Mouse (Mus musculus): ENCODE data around the gene Tex35. TPM values are rescaled to one million over a fixed set of nuclear protein-coding genes. Genes with fewer than 3 reads are reported as not detected.

The Tex35 gene
- polyA plus RNA-seq, 1 experiment, result not detected

DNA sequence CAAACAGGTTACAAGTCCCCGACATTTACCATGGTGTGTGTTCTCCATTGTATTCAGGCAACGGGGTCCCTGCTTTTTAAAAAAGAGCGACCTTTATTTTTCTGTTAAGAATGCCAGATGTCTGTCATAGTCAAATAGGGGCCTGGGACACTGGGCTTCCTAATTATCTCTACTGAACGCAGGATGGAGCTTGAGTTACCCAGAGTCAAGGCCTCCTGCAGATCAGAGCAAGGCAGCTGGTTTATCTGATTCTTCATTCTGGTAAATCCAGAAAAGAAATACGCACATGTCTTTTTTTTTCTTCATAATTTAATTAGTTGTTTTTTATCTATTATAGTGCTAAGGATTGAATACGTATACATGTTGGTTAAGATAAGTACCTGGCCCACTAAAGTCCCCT, 52.6 kb downstream of the Tex35 start:
- no peak overlapping the region for H3K9ac ChIP-seq (ENCODE audit: low read depth, poor library complexity, severe bottlenecking)
- H3K4me3 ChIP-seq (ENCODE audit: low read depth, low read length), result no peak overlapping the region
- H3K4me1 ChIP-seq (ENCODE audit: control insufficient read depth, insufficient read depth, low read length), result peaks cover 3% of the 10 kb centered on the region
- no peak for TF ChIP-seq EP300 (IDR thresholded peaks at IDR 0.05; ENCODE audit: insufficient read depth, low read depth, low read length)
- H3K9me3 ChIP-seq (replicated peaks; ENCODE audit: control insufficient read depth, insufficient read depth, low read length, poor library complexity, severe bottlenecking), result no peaks in the 10 kb centered on the region
- no peaks in the 10 kb centered on the region for H3K36me3 ChIP-seq (ENCODE audit: control insufficient read depth, insufficient read depth, low read length, poor library complexity, severe bottlenecking)
- H3K27me3 ChIP-seq (ENCODE audit: control insufficient read depth, insufficient read depth, low read length, poor library complexity, severe bottlenecking), result no peaks in the 10 kb centered on the region
- H3K27ac ChIP-seq (ENCODE audit: insufficient read depth, low read length), result no peak overlapping the region

DNA sequence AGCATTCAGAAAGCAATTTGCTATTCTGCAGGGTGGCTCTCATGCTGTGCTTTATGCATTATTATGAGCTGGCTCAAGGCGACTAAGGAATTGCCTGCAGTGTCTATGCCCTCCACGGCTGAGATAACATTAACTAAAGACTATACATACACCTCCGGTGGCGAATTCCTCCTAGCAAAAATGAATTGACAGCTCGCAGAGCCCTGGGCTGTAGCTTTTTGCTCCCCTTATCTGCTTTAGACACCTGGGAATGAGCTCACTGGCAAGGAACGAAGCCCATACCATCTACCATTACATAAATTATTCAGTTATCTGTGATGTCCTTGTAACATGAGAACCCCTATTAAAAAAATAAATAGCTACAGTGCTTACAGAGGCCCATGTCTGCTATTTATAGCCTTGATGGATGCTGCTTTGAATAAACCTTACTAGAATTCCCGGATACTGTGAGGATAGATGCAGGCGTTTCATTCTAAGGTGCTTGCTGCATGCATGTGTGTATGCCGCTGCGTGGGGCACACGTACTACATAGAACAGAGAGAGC, 53.1 kb downstream of the Tex35 start:
- Histone ChIP-seq H3K4me3 (ENCODE audit: low read depth, low read length) (no peak overlapping the region), H3K4me1 (ENCODE audit: control insufficient read depth, insufficient read depth, low read length) (peaks cover 3% of the 10 kb centered on the region), H3K27ac (ENCODE audit: insufficient read depth, low read length) (no peak overlapping the region), H3K9me3 (replicated peaks; ENCODE audit: control insufficient read depth, insufficient read depth, low read length, poor library complexity, severe bottlenecking) (no peaks in the 10 kb centered on the region), H3K27me3 (ENCODE audit: control insufficient read depth, insufficient read depth, low read length, poor library complexity, severe bottlenecking) (no peaks in the 10 kb centered on the region), H3K9ac (ENCODE audit: low read depth, poor library complexity, severe bottlenecking) (no peak overlapping the region), H3K36me3 (ENCODE audit: control insufficient read depth, insufficient read depth, low read length, poor library complexity, severe bottlenecking) (no peaks in the 10 kb centered on the region)
- TF ChIP-seq CTCF (IDR thresholded peaks at IDR 0.05; ENCODE audit: low read depth, low read length), result no peak
- no peak for TF ChIP-seq POLR2A (IDR thresholded peaks at IDR 0.05; ENCODE audit: insufficient read depth, low read length)
- no peak for TF ChIP-seq EP300 (IDR thresholded peaks at IDR 0.05; ENCODE audit: insufficient read depth, low read depth, low read length)

DNA sequence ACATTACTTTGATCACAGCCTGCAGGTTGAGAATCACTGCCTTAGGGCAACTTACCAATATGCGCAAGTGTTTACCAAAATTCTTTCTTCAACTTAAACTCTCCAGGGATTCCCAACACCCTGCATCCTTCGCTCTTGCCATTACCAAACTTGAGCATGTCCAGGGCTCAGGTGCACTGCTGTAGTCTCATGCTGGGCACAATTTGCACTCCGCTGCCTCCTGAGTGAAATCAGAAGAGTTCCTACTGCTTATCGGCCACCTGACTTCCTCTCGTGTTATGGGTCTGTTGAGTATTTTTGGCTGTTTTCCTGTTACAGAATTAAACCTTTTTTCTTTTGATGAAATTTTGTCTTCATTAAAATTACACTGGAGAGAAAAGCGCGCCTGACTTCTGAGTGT, 53.8 kb downstream of the Tex35 start:
- Histone ChIP-seq H3K27me3 (ENCODE audit: control insufficient read depth, insufficient read depth, low read length, poor library complexity, severe bottlenecking) (no peaks in the 10 kb centered on the region), H3K4me1 (ENCODE audit: control insufficient read depth, insufficient read depth, low read length) (peaks cover 3% of the 10 kb centered on the region), H3K27ac (ENCODE audit: insufficient read depth, low read length) (no peak overlapping the region), H3K4me3 (ENCODE audit: low read depth, low read length) (no peak overlapping the region), H3K9me3 (replicated peaks; ENCODE audit: control insufficient read depth, insufficient read depth, low read length, poor library complexity, severe bottlenecking) (no peaks in the 10 kb centered on the region), H3K36me3 (ENCODE audit: control insufficient read depth, insufficient read depth, low read length, poor library complexity, severe bottlenecking) (no peaks in the 10 kb centered on the region), H3K9ac (ENCODE audit: low read depth, poor library complexity, severe bottlenecking) (no peak overlapping the region)
- TF ChIP-seq POLR2A (IDR thresholded peaks at IDR 0.05; ENCODE audit: insufficient read depth, low read length) (no peak), CTCF (IDR thresholded peaks at IDR 0.05; ENCODE audit: low read depth, low read length) (no peak), EP300 (IDR thresholded peaks at IDR 0.05; ENCODE audit: insufficient read depth, low read depth, low read length) (no peak)

DNA sequence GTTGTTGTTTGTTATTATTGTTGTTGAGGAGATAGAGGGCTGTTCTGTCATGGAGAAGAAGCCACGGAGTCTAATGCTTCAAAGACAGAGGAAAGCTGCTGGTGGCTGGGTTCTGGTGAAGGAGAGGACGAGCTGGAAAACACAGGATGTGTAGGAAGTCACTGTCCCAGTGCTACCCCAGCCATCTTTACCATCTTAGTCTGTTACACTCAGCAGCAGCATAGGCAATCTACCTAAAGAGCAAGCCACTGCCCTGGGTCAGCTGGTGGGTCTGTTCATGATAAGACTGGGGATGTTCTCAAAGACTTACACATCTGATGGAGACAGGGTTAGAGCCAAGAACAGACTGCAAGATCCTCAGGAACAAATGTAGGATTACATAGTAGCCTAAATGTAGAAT, 58.6 kb downstream of the Tex35 start:
- Histone ChIP-seq H3K9ac (ENCODE audit: low read depth, poor library complexity, severe bottlenecking) (no peak overlapping the region), H3K4me1 (ENCODE audit: control insufficient read depth, insufficient read depth, low read length) (peaks cover 4% of the 10 kb centered on the region), H3K4me3 (ENCODE audit: low read depth, low read length) (no peak overlapping the region), H3K27me3 (ENCODE audit: control insufficient read depth, insufficient read depth, low read length, poor library complexity, severe bottlenecking) (no peaks in the 10 kb centered on the region), H3K9me3 (replicated peaks; ENCODE audit: control insufficient read depth, insufficient read depth, low read length, poor library complexity, severe bottlenecking) (no peaks in the 10 kb centered on the region), H3K36me3 (ENCODE audit: control insufficient read depth, insufficient read depth, low read length, poor library complexity, severe bottlenecking) (no peaks in the 10 kb centered on the region), H3K27ac (ENCODE audit: insufficient read depth, low read length) (no peak overlapping the region)
- TF ChIP-seq POLR2A (IDR thresholded peaks at IDR 0.05; ENCODE audit: insufficient read depth, low read length), result no peak
- no peak for TF ChIP-seq CTCF (IDR thresholded peaks at IDR 0.05; ENCODE audit: low read depth, low read length)
- no peak for TF ChIP-seq EP300 (IDR thresholded peaks at IDR 0.05; ENCODE audit: insufficient read depth, low read depth, low read length)

Other genes starting within 250 kb of the Tex35 start
- 50.5 and 65.8 TPM in 2 replicates for gene Ralgps2, start 169.1 kb downstream of the Tex35 start, polyA plus RNA-seq (2011; ENCODE audit: insufficient read depth, insufficient read length, low read depth, missing spikeins)